In genomic region chr17:56373136-56374034, GRCm38 (mm10) we compare ENCODE assay signal across 9 mouse cellular contexts. TPM values are rescaled to one million over a fixed set of nuclear protein-coding genes. Genes with fewer than 3 reads are reported as not detected.
DNase-seq lines count a peak whose midpoint lies in the region; ATAC-seq and TF ChIP-seq lines count a peak whose summit lies in the region.
"Had no signal": no experiment of that assay in that cellular context is flagged by ENCODE, and none has a peak within 500 bp of the region (broad histone marks: within the 10 kb centered on the region; RNA-seq: fewer than 3 reads in every experiment).

No protein-coding gene starts in this region.

- H3K4me2 ChIP-seq in heart, embryonic 11.5 days = no peak overlapping the region

- H3K4me1 ChIP-seq in heart, embryonic 11.5 days (ENCODE audit: control insufficient read depth, insufficient read depth, low read length) = peaks cover 12% of the 10 kb centered on the region; the same call in 1 of the 2 replicates
- H3K4me1 ChIP-seq in midbrain, embryonic 10.5 days = no peaks in the 10 kb centered on the region

- ATAC-seq in heart, embryonic 11.5 days (replicated peaks; ENCODE audit: insufficient number of reproducible peaks, low FRiP score, low TSS enrichment) = no peak

- TF ChIP-seq CTCF in brain, embryonic 14.5 days (IDR thresholded peaks at IDR 0.05; ENCODE audit: borderline replicate concordance, extremely low read depth, insufficient read depth, insufficient read length) = no peak

- H3K4me3 ChIP-seq in heart, embryonic 11.5 days (ENCODE audit: low read depth, low read length) = no peak overlapping the region
- no peak overlapping the region for H3K4me3 ChIP-seq in midbrain, embryonic 10.5 days

- WGBS in heart, embryonic 11.5 days (ENCODE audit: insufficient replicate concordance) = 65% methylated on average over 17 of the region's 17 CpGs
- 90% methylated on average over 17 of the region's 17 CpGs for WGBS in midbrain, embryonic 10.5 days

- 0 out of 2 replicates have a peak overlapping the region, but pooled peaks have one; percentile 12 for H3K9ac ChIP-seq in heart, embryonic 11.5 days (ENCODE audit: low read depth, low read length)
- H3K9ac ChIP-seq: liver, embryonic 14.5 days had no signal

- H3K27me3 ChIP-seq in heart, embryonic 11.5 days (ENCODE audit: control insufficient read depth, insufficient read depth, low read length) = no peaks in the 10 kb centered on the region
- no peaks in the 10 kb centered on the region for H3K27me3 ChIP-seq in midbrain, embryonic 10.5 days (ENCODE audit: low read depth, poor library complexity, severe bottlenecking)

- DNase-seq in gastrocnemius, postnatal 25 days = peak; percentile 45
- no peak for DNase-seq in gastrocnemius, postnatal 4 days (ENCODE audit: low spot score in 2 of 2)
- DNase-seq in brain, embryonic 14.5 days (ENCODE audit: low read depth) = peak; percentile 37
- DNase-seq in midbrain, embryonic 10.5 days (ENCODE audit: low spot score) = no peak
- no peak for DNase-seq in frontal cortex, adult 2 months (ENCODE audit: extremely low spot score in 1 of 2, low spot score in 1 of 2)
- no peak for DNase-seq in T-cell, adult 2 months (ENCODE audit: low spot score)
- no peak for DNase-seq in urinary bladder, postnatal 4 days (ENCODE audit: low spot score in 2 of 2)

- TF ChIP-seq POLR2A in brain, embryonic 14.5 days (IDR thresholded peaks at IDR 0.05; ENCODE audit: borderline replicate concordance, extremely low read depth, insufficient read depth, insufficient read length, poor library complexity, severe bottlenecking) = no peak

- H3K27ac ChIP-seq in heart, embryonic 11.5 days (ENCODE audit: low read depth, low read length) = no peak overlapping the region
- H3K27ac ChIP-seq in midbrain, embryonic 10.5 days (replicated peaks) = 0 out of 2 replicates have a peak overlapping the region, but pooled peaks have one; percentile 9
- H3K27ac ChIP-seq: liver, embryonic 14.5 days had no signal

- H3K36me3 ChIP-seq in heart, embryonic 11.5 days (ENCODE audit: control insufficient read depth, insufficient read depth, low read length) = peaks cover 14% of the 10 kb centered on the region
- H3K36me3 ChIP-seq in midbrain, embryonic 10.5 days = peaks cover 99% of the 10 kb centered on the region

- no peaks in the 10 kb centered on the region for H3K9me3 ChIP-seq in heart, embryonic 11.5 days (replicated peaks; ENCODE audit: control insufficient read depth, low read length)
- no peaks in the 10 kb centered on the region for H3K9me3 ChIP-seq in midbrain, embryonic 10.5 days (replicated peaks)

RNA-seq across cellular contexts. Expression of gene Kdm4b, which starts 47.5 kb away (rescaled TPM):
- total RNA-seq in gastrocnemius, postnatal 25 days (2021) = 10 to 100 TPM; 21.5 to 22.6 TPM
- total RNA-seq in gastrocnemius, postnatal 4 days (2021) = 10 to 100 TPM; 33.3 to 35.0 TPM
- polyA plus RNA-seq in brain, embryonic 14.5 days (2012; rRNA removed) = 64.6 and 86.5 TPM in 2 replicates
- 19.6 and 22.8 TPM in 2 replicates for polyA plus RNA-seq in heart, embryonic 11.5 days (2014; fragmentation: Nextera tagmentation; extraction: Ambion mirVana)
- 45.2 and 56.1 TPM in 2 replicates for polyA plus RNA-seq in midbrain, embryonic 10.5 days (2016; fragmentation: Nextera tagmentation; extraction: Ambion mirVana)
- polyA plus RNA-seq in frontal cortex, adult 2 months (2012; rRNA removed) = 43.8 and 49.9 TPM in 2 replicates

Comparison
In these comparisons a context has a peak if more than half of its experiments do, and no peak if none do; other contexts are left out.
1. DNase-seq: peak in gastrocnemius, postnatal 25 days (single experiment) and brain, embryonic 14.5 days (single experiment); none in gastrocnemius, postnatal 4 days (0 of 2), midbrain, embryonic 10.5 days (single experiment), frontal cortex, adult 2 months (0 of 2), T-cell, adult 2 months (single experiment) and urinary bladder, postnatal 4 days (0 of 2).